Mouse (Mus musculus) MEL (cell line): ENCODE results near the gene Ffar3. TPM values are rescaled to one million over a fixed set of nuclear protein-coding genes. Genes with fewer than 3 reads are reported as not detected.
A peak's percentile ranks its signal among the peaks of the same experiment; 100 is the strongest.

Experiments
- DNase-seq: peaks from one replicate; pipeline ENCODE4 v3.0.0; 2011; ENCODE audit warnings: low read depth, low spot score
- H3K27ac ChIP-seq: 2 replicates; pipeline ENCODE4 v1.5.1; 2012; ENCODE audit warnings: low read depth, mild to moderate bottlenecking, control low read depth, low read length, moderate library complexity; ENCODE audit not compliant: control insufficient read depth
- H3K27me3 ChIP-seq, 2 experiments: fragments of 150-350 bp in 1 of 2; sonication (generic) in 1 of 2; 2 replicates each; pipeline ENCODE4 v1.6.1; 2012; ENCODE audit warnings: low read length in 2 of 2, mild to moderate bottlenecking in 2 of 2, improper control_type of control experiment in 1 of 2, moderate library complexity in 1 of 2; ENCODE audit not compliant: insufficient read depth in 2 of 2, control insufficient read depth in 1 of 2
- H3K36me3 ChIP-seq, 2 experiments: 2 replicates each; pipeline ENCODE4 v1.6.1; 2012 to 2014; ENCODE audit warnings: low read length in 2 of 2, improper control_type of control experiment in 1 of 2, inconsistent platforms in 1 of 2, mild to moderate bottlenecking in 1 of 2; ENCODE audit not compliant: insufficient read depth in 2 of 2, control insufficient read depth in 1 of 2
- H3K4me1 ChIP-seq, 2 experiments: fragments of 150-350 bp in 1 of 2; sonication (generic) in 1 of 2; 2 replicates each; pipeline ENCODE4 v1.6.1; 2012; ENCODE audit warnings: low read length in 2 of 2, improper control_type of control experiment in 1 of 2, mild to moderate bottlenecking in 1 of 2; ENCODE audit not compliant: insufficient read depth in 2 of 2, control insufficient read depth in 1 of 2
- H3K4me3 ChIP-seq, 2 experiments: fragments of 150-350 bp in 1 of 2; sonication (generic) in 1 of 2; 2 replicates each; pipeline ENCODE4 v1.5.1; 2012; ENCODE audit warnings: low read depth in 2 of 2, low read length in 2 of 2, mild to moderate bottlenecking in 2 of 2, moderate library complexity in 2 of 2, control low read depth in 1 of 2, improper control_type of control experiment in 1 of 2; ENCODE audit not compliant: control insufficient read depth in 1 of 2, insufficient read depth in 1 of 2
- H3K79me2 ChIP-seq: 2 replicates; pipeline ENCODE4 v1.6.1; 2012; ENCODE audit warnings: mild to moderate bottlenecking, low read length, moderate library complexity; ENCODE audit not compliant: control insufficient read depth, poor library complexity, insufficient read depth
- H3K9ac ChIP-seq: 2 replicates; pipeline ENCODE4 v1.6.1; 2012; ENCODE audit warnings: low read depth, mild to moderate bottlenecking, control low read depth, low read length, moderate library complexity; ENCODE audit not compliant: control insufficient read depth, poor library complexity, severe bottlenecking
- H3K9me3 ChIP-seq: fragments of 150-350 bp; sonication (generic); replicated peaks from 2 replicates; pipeline ENCODE4 v1.6.1; 2012; ENCODE audit warnings: mild to moderate bottlenecking, low read length, improper control_type of control experiment, moderate library complexity; ENCODE audit not compliant: insufficient read depth
- CTCF ChIP-seq, 3 experiments: IDR thresholded peaks in 2 of 3; conservative IDR thresholded peaks in 1 of 3; 2 replicates each; pipeline ENCODE4 v1.5.1; 2011 to 2012; ENCODE audit warnings: low read length in 3 of 3, low read depth in 2 of 3, mild to moderate bottlenecking in 2 of 3, improper control_type of control experiment in 1 of 3, inconsistent platforms in 1 of 3, mixed read lengths in 1 of 3, moderate library complexity in 1 of 3; ENCODE audit not compliant: control insufficient read depth in 1 of 3, insufficient read depth in 1 of 3, poor library complexity in 1 of 3, severe bottlenecking in 1 of 3
- ETS1 ChIP-seq: IDR thresholded peaks from 2 replicates; pipeline ENCODE4 v1.6.1; 2012; ENCODE audit warnings: low read depth, mild to moderate bottlenecking, inconsistent platforms, low read length, improper control_type of control experiment, moderate library complexity
- KAT2A ChIP-seq: conservative IDR thresholded peaks from 2 replicates; pipeline ENCODE4 v1.6.1; 2012; ENCODE audit warnings: low read depth, low read length, improper control_type of control experiment, inconsistent platforms
- MAFK ChIP-seq: IDR thresholded peaks from 2 replicates; pipeline ENCODE4 v1.6.1; 2011; ENCODE audit warnings: low read depth, mild to moderate bottlenecking, low read length, improper control_type of control experiment, borderline replicate concordance
- MAZ ChIP-seq: IDR thresholded peaks from 2 replicates; pipeline ENCODE4 v1.6.1; 2012; ENCODE audit warnings: low read depth, mild to moderate bottlenecking, inconsistent platforms, low read length, improper control_type of control experiment
- MEF2A ChIP-seq: IDR thresholded peaks from 2 replicates; pipeline ENCODE4 v1.6.1; 2014; ENCODE audit warnings: low read depth, mild to moderate bottlenecking, inconsistent platforms, low read length, improper control_type of control experiment; ENCODE audit not compliant: poor library complexity, insufficient replicate concordance, severe bottlenecking; ENCODE audit errors: extremely low read depth
- RAD21 ChIP-seq: IDR thresholded peaks from 2 replicates; pipeline ENCODE4 v1.6.1; 2011; ENCODE audit warnings: mild to moderate bottlenecking, low read depth, low read length, improper control_type of control experiment
- RCOR1 ChIP-seq: IDR thresholded peaks from 2 replicates; pipeline ENCODE4 v1.6.1; 2012; ENCODE audit warnings: low read depth, mild to moderate bottlenecking, inconsistent platforms, low read length, improper control_type of control experiment
- SIN3A ChIP-seq: IDR thresholded peaks from 2 replicates; pipeline ENCODE4 v1.6.1; 2012; ENCODE audit warnings: low read length, improper control_type of control experiment, inconsistent platforms
- SMC3 ChIP-seq: IDR thresholded peaks from 2 replicates; pipeline ENCODE4 v1.6.1; 2011; ENCODE audit warnings: low read depth, low read length, improper control_type of control experiment
- TAL1 ChIP-seq: IDR thresholded peaks from 2 replicates; pipeline ENCODE4 v1.6.1; 2012; ENCODE audit warnings: mild to moderate bottlenecking, inconsistent platforms, low read length, moderate library complexity, mixed read lengths
- USF1 ChIP-seq: IDR thresholded peaks from 2 replicates; pipeline ENCODE4 v1.6.1; 2014; ENCODE audit warnings: low read depth, mild to moderate bottlenecking, inconsistent platforms, low read length, improper control_type of control experiment, moderate library complexity
- USF2 ChIP-seq, 2 experiments: IDR thresholded peaks; 2 replicates each; pipeline ENCODE4 v1.6.1; 2011 to 2012; ENCODE audit warnings: improper control_type of control experiment in 2 of 2, low read length in 2 of 2, borderline replicate concordance in 1 of 2, inconsistent platforms in 1 of 2, low read depth in 1 of 2, mild to moderate bottlenecking in 1 of 2; ENCODE audit not compliant: insufficient read depth in 1 of 2
- ZC3H11A ChIP-seq: IDR thresholded peaks from 2 replicates; pipeline ENCODE4 v1.6.1; 2012; ENCODE audit warnings: low read depth, mild to moderate bottlenecking, inconsistent platforms, low read length, improper control_type of control experiment
- ZMIZ1 ChIP-seq: IDR thresholded peaks from 2 replicates; pipeline ENCODE4 v1.6.1; 2012; ENCODE audit warnings: low read depth, mild to moderate bottlenecking, inconsistent platforms, low read length, improper control_type of control experiment, moderate library complexity
- polyA plus RNA-seq, 2 experiments: library from polyadenylated mRNA; stranded (reverse) in 1 of 2; unstranded in 1 of 2; fragments of >175 nt in 1 of 2; fragments of >200 nt in 1 of 2; gene quantifications; 2 replicates each; pipeline versions ENCODE4 v1.2.1 to v1.2.4; 2012; ENCODE audit warnings: low replicate concordance in 2 of 2, low read depth in 1 of 2; ENCODE audit not compliant: insufficient read length in 2 of 2, insufficient read depth in 1 of 2, missing spikeins in 1 of 2
- total RNA-seq: library from RNA; depleted of rRNA; stranded (reverse); fragments of 300-350 nt; gene quantifications from 2 replicates; pipeline ENCODE4 v1.2.3, GENCODE M21; 2012

Gene Ffar3
- total and polyA plus RNA-seq, 3 experiments = not detected

- peak; percentile 79 for DNase-seq
- H3K4me1 ChIP-seq = peaks cover 0 to 5% of the 10 kb centered on the region in 2 experiments; a peak in 2 of 4 replicates
Observed at GRCm38 (mm10) chr7:30859290-30859634, 3.3 kb upstream of the Ffar3 start.

GRCm38 (mm10) chr7:30857746-30858145 lies 1.8 kb upstream of the Ffar3 start:
- Histone ChIP-seq H3K36me3 (no peaks in the 10 kb centered on the region), H3K27me3 (peaks cover 7 to 9% of the 10 kb centered on the region in 2 experiments), H3K27ac (no peak overlapping the region), H3K9me3 (no peaks in the 10 kb centered on the region), H3K4me3 (no peak overlapping the region), H3K9ac (no peak overlapping the region), H3K4me1 (peaks cover 0 to 5% of the 10 kb centered on the region in 2 experiments; a peak in 2 of 4 replicates), H3K79me2 (no peaks in the 10 kb centered on the region)
- no peak for TF ChIP-seq MEF2A
- TF ChIP-seq ETS1 = no peak
- no peak for TF ChIP-seq RCOR1
- TF ChIP-seq ZMIZ1 = no peak
- no peak for TF ChIP-seq SIN3A
- TF ChIP-seq KAT2A = no peak
- no peak for TF ChIP-seq TAL1
- no peak for DNase-seq

More at GRCm38 (mm10) chr7:30859290-30859634, 3.3 kb upstream of the Ffar3 start:
- Histone ChIP-seq H3K9ac (no peak overlapping the region), H3K27ac (no peak overlapping the region), H3K9me3 (no peaks in the 10 kb centered on the region), H3K27me3 (peaks cover 4 to 8% of the 10 kb centered on the region in 2 experiments; a peak in 3 of 4 replicates), H3K4me3 (no peak overlapping the region), H3K79me2 (no peaks in the 10 kb centered on the region), H3K36me3 (no peaks in the 10 kb centered on the region)
- TF ChIP-seq KAT2A (no peak), RAD21 (peak; percentile 87), USF1 (no peak), SMC3 (peak; percentile 94), ZMIZ1 (no peak), ZC3H11A (peak; percentile 88), MAFK (no peak), MAZ (peak; percentile 40; the same call in 1 of the 2 replicates), CTCF (IDR thresholded peaks at IDR 0.05 in 2 of 3, conservative IDR thresholded peaks at IDR 0.05 in 1 of 3; ENCODE audit: control insufficient read depth in 1 of 3, insufficient read depth in 1 of 3, low read depth in 2 of 3, low read length in 3 of 3, poor library complexity in 1 of 3, severe bottlenecking in 1 of 3) (peak; percentile 80 to 95 (median 89))

GRCm38 (mm10) chr7:30851421-30851820 lies 4.6 kb downstream of the Ffar3 start:
- Histone ChIP-seq H3K9ac (no peak overlapping the region), H3K4me1 (peaks cover 0 to 2% of the 10 kb centered on the region in 2 experiments; a peak in 3 of 4 replicates), H3K9me3 (no peaks in the 10 kb centered on the region), H3K4me3 (no peak overlapping the region), H3K27me3 (peaks cover 7 to 9% of the 10 kb centered on the region in 2 experiments), H3K36me3 (no peaks in the 10 kb centered on the region), H3K27ac (no peak overlapping the region), H3K79me2 (no peaks in the 10 kb centered on the region)
- TF ChIP-seq ZC3H11A (no peak), USF1 (peak; percentile 70; the same call in 1 of the 2 replicates), USF2 (IDR thresholded peaks at IDR 0.05; ENCODE audit: borderline replicate concordance in 1 of 2, insufficient read depth in 1 of 2, low read depth in 1 of 2, low read length in 2 of 2) (peak in 1 of 2 experiments; percentile 43; a peak in 1 of 4 replicates)
- DNase-seq = no peak
